Mouse (Mus musculus) kidney, embryonic 14.5 days (tissue): ENCODE measurements at regions not wholly inside any gene's neighbourhood (a gene's known extent, or its start where the extent isn't known, plus 50 kb on each side); places are given as distances from the start of the nearest gene placed in this dataset.
A peak's percentile ranks its signal among the peaks of the same experiment; 100 is the strongest.

Experiments
- ATAC-seq: fragments of 200-750 bp; cut with Nextera tagmentation; 2 replicates; pipeline ENCODE4 v1.8.0; 2017; ENCODE audit warnings: moderate number of reproducible peaks, mild to moderate bottlenecking, moderate TSS enrichment, moderate library complexity; ENCODE audit not compliant: low FRiP score, low TSS enrichment
- H3K27ac ChIP-seq: fragments of 300-500 bp; sonication (generic); 2 replicates; pipeline ENCODE4 v1.5.1; 2014; ENCODE audit warnings: low read depth, mild to moderate bottlenecking, low read length, moderate library complexity, mixed read lengths
- H3K27me3 ChIP-seq: fragments of 300-500 bp; sonication (generic); 2 replicates; pipeline ENCODE4 v1.6.1; 2014; ENCODE audit warnings: mild to moderate bottlenecking, low read length; ENCODE audit not compliant: control insufficient read depth, insufficient read depth
- H3K36me3 ChIP-seq: fragments of 300-500 bp; sonication (generic); 2 replicates; pipeline ENCODE4 v1.6.1; 2014; ENCODE audit warnings: low read length, mixed read lengths; ENCODE audit not compliant: control insufficient read depth, insufficient read depth
- H3K4me1 ChIP-seq: fragments of 300-500 bp; sonication (generic); 2 replicates; pipeline ENCODE4 v1.6.1; 2014; ENCODE audit warnings: low read length, mixed read lengths; ENCODE audit not compliant: control insufficient read depth, insufficient read depth
- H3K4me2 ChIP-seq: fragments of 300-500 bp; sonication (generic); replicated peaks from 2 replicates; pipeline ENCODE4 v1.6.1; 2014; ENCODE audit warnings: low read depth, mild to moderate bottlenecking, low read length
- H3K4me3 ChIP-seq: fragments of 300-500 bp; sonication (generic); 2 replicates; pipeline ENCODE4 v1.5.1; 2014; ENCODE audit warnings: mild to moderate bottlenecking, low read length
- H3K9ac ChIP-seq: fragments of 300-500 bp; sonication (generic); 2 replicates; pipeline ENCODE4 v1.6.1; 2014; ENCODE audit warnings: low read depth, mild to moderate bottlenecking, low read length, moderate library complexity
- H3K9me3 ChIP-seq: fragments of 300-500 bp; sonication (generic); 2 replicates; pipeline ENCODE4 v1.6.1; 2016; ENCODE audit warnings: low read length; ENCODE audit not compliant: control insufficient read depth
- WGBS: fragments of 180-500 bp; shearing (Covaris S2); extraction: QIAGEN DNeasy Blood & Tissue Kit; methylation state at CpG from one replicate; pipeline ENCODE4 v1.1.7; 2014; 5-methylcytosine and 5-hydroxymethylcytosine counted together

- Histone ChIP-seq H3K9ac (no peak overlapping the region), H3K9me3 (0 out of 2 replicates have a peak, but pooled peaks cover 4% of the 10 kb centered on the region), H3K4me3 (no peak overlapping the region), H3K4me1 (no peaks in the 10 kb centered on the region), H3K36me3 (no peaks in the 10 kb centered on the region), H3K27ac (no peak overlapping the region), H3K4me2 (no peak overlapping the region; the same call in 1 of the 2 replicates), H3K27me3 (no peaks in the 10 kb centered on the region)
- no peak for ATAC-seq
- 48% methylated on average over 18 of the region's 18 CpGs for WGBS
Measured at GRCm38 (mm10) chr15:59864746-59865499, 151.5 kb downstream of the 4933412E24Rik start.

- Histone ChIP-seq H3K9me3 (no peaks in the 10 kb centered on the region), H3K36me3 (no peaks in the 10 kb centered on the region), H3K4me3 (no peak overlapping the region), H3K27ac (no peak overlapping the region), H3K4me1 (no peaks in the 10 kb centered on the region), H3K4me2 (no peak overlapping the region), H3K9ac (no peak overlapping the region), H3K27me3 (no peaks in the 10 kb centered on the region)
- ATAC-seq = no peak
- 42% methylated on average over 12 of the region's 12 CpGs for WGBS
Measured at GRCm38 (mm10) chr15:59852271-59853000, 164.0 kb downstream of the 4933412E24Rik start.

- Histone ChIP-seq H3K9me3 (no peaks in the 10 kb centered on the region), H3K36me3 (no peaks in the 10 kb centered on the region), H3K27ac (no peak overlapping the region), H3K27me3 (no peaks in the 10 kb centered on the region), H3K4me2 (no peak overlapping the region), H3K9ac (no peak overlapping the region), H3K4me1 (no peaks in the 10 kb centered on the region), H3K4me3 (no peak overlapping the region)
- ATAC-seq = no peak
- 80% methylated on average over 7 of the region's 7 CpGs for WGBS
Measured at GRCm38 (mm10) chr15:59845158-59845739, 171.2 kb downstream of the 4933412E24Rik start.

GRCm38 (mm10) chr15:59836631-59837030 lies 179.8 kb downstream of the 4933412E24Rik start:
- Histone ChIP-seq H3K9me3 (no peaks in the 10 kb centered on the region), H3K27ac (no peak overlapping the region), H3K9ac (no peak overlapping the region), H3K4me3 (no peak overlapping the region), H3K4me2 (no peak overlapping the region), H3K27me3 (no peaks in the 10 kb centered on the region), H3K4me1 (no peaks in the 10 kb centered on the region), H3K36me3 (no peaks in the 10 kb centered on the region)
- 72% methylated on average over 5 of the region's 5 CpGs for WGBS
- no peak for ATAC-seq

- no peaks in the 10 kb centered on the region; the same call in 1 of the 2 replicates for H3K27me3 ChIP-seq
- H3K9me3 ChIP-seq = no peaks in the 10 kb centered on the region
- 85% methylated on average over 3 of the region's 3 CpGs for WGBS
- no peak overlapping the region for H3K4me3 ChIP-seq
- H3K27ac ChIP-seq = no peak overlapping the region
- H3K4me2 ChIP-seq = no peak overlapping the region
- H3K36me3 ChIP-seq = no peaks in the 10 kb centered on the region
- H3K4me1 ChIP-seq = no peaks in the 10 kb centered on the region
- no peak for ATAC-seq
- no peak overlapping the region for H3K9ac ChIP-seq
Measured at GRCm38 (mm10) chr15:59833232-59833631, 183.2 kb downstream of the 4933412E24Rik start.

GRCm38 (mm10) chr15:59831481-59831880 lies 184.9 kb downstream of the 4933412E24Rik start:
- no peaks in the 10 kb centered on the region for H3K9me3 ChIP-seq
- ATAC-seq = no peak
- H3K4me3 ChIP-seq = no peak overlapping the region
- 91% methylated on average over 2 of the region's 2 CpGs for WGBS
- no peak overlapping the region for H3K4me2 ChIP-seq
- no peaks in the 10 kb centered on the region for H3K36me3 ChIP-seq
- H3K27ac ChIP-seq = no peak overlapping the region
- no peak overlapping the region for H3K9ac ChIP-seq
- peaks cover 11% of the 10 kb centered on the region for H3K4me1 ChIP-seq
- H3K27me3 ChIP-seq = no peaks in the 10 kb centered on the region; the same call in 1 of the 2 replicates

GRCm38 (mm10) chr15:59830553-59831462 lies 185.6 kb downstream of the 4933412E24Rik start:
- Histone ChIP-seq H3K4me3 (no peak overlapping the region), H3K27me3 (no peaks in the 10 kb centered on the region; the same call in 1 of the 2 replicates), H3K36me3 (no peaks in the 10 kb centered on the region), H3K9me3 (no peaks in the 10 kb centered on the region), H3K4me1 (peaks cover 18% of the 10 kb centered on the region), H3K9ac (no peak overlapping the region), H3K27ac (no peak overlapping the region), H3K4me2 (no peak overlapping the region)
- 85% methylated on average over 17 of the region's 17 CpGs for WGBS
- no peak for ATAC-seq

GRCm38 (mm10) chr15:59828421-59828820 lies 188.0 kb downstream of the 4933412E24Rik start:
- 18% methylated on average over 5 of the region's 5 CpGs for WGBS
- no peaks in the 10 kb centered on the region for H3K9me3 ChIP-seq
- no peaks in the 10 kb centered on the region; the same call in 1 of the 2 replicates for H3K27me3 ChIP-seq
- H3K9ac ChIP-seq = no peak overlapping the region
- no peak overlapping the region for H3K4me2 ChIP-seq
- no peak overlapping the region for H3K4me3 ChIP-seq
- no peaks in the 10 kb centered on the region for H3K36me3 ChIP-seq
- no peak overlapping the region for H3K27ac ChIP-seq
- 0 out of 2 replicates have a peak, but pooled peaks have one; percentile 44 for ATAC-seq
- peaks cover 26% of the 10 kb centered on the region for H3K4me1 ChIP-seq
